Mouse (Mus musculus): ENCODE data around the gene Ncbp1.

DNA sequence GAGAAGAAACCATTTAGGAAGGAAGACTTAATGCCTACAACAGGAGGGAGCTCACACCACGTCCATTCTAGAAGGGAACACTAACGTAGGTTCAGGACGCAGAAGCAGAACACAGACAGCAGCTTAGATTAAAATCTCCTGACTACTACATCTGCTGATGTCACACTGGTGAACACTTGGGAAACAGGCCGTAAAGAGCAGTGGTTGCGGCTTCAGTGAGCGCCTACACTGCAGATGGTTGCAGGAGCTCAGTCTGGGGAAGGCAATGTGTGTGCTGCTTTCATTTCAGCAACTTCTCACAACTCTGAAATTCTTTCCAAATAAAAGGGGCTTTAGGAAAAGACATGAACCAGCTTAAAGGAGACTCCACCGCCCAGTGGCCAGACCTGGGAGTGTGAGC lies 39.1 kb downstream of the Ncbp1 start:
- TF ChIP-seq CTCF (IDR thresholded peaks at IDR 0.05; ENCODE audit: low read depth) (no peak), EP300 (optimal IDR thresholded peaks at IDR 0.05) (no peak)

Measured in stomach, postnatal 0 days (tissue).